Mouse (Mus musculus): ENCODE measurements at regions not wholly inside any gene's neighbourhood (a gene's known extent, or its start where the extent isn't known, plus 50 kb on each side); places are given as distances from the start of the nearest gene placed in this dataset.

- in situ Hi-C loops (cut with MboI) = no loop called here
Measured at GRCm38 (mm10) chr14:25292557-25292956, 166.4 kb upstream of the Zmiz1 start.

- in situ Hi-C loops (cut with MboI) = no loop called here
Measured at GRCm38 (mm10) chr14:25294226-25294625, 164.8 kb upstream of the Zmiz1 start.

- in situ Hi-C loops (cut with MboI) = no loop called here
Measured at GRCm38 (mm10) chr14:25295688-25296350, 163.2 kb upstream of the Zmiz1 start.

- in situ Hi-C loops (cut with MboI) = no loop called here
Measured at GRCm38 (mm10) chr14:25299673-25300190, 159.3 kb upstream of the Zmiz1 start.

GRCm38 (mm10) chr14:25301336-25302031 is 157.5 kb upstream of the Zmiz1 start:
- in situ Hi-C loops (cut with MboI) = no loop called here

- in situ Hi-C loops (cut with MboI) = no loop called here
Measured at GRCm38 (mm10) chr14:25304391-25304851, 154.6 kb upstream of the Zmiz1 start.

GRCm38 (mm10) chr14:25306166-25306565 is 152.8 kb upstream of the Zmiz1 start:
- in situ Hi-C loops (cut with MboI) = no loop called here

GRCm38 (mm10) chr14:25306961-25307654 is 151.9 kb upstream of the Zmiz1 start:
- in situ Hi-C loops (cut with MboI) = no loop called here

- in situ Hi-C loops (cut with MboI) = no loop called here
Measured at GRCm38 (mm10) chr14:25308051-25308450, 150.9 kb upstream of the Zmiz1 start.

GRCm38 (mm10) chr14:25310671-25311151 is 148.3 kb upstream of the Zmiz1 start:
- in situ Hi-C loops (cut with MboI) = no loop called here

GRCm38 (mm10) chr14:25311475-25311874 is 147.5 kb upstream of the Zmiz1 start:
- in situ Hi-C loops (cut with MboI) = no loop called here

- in situ Hi-C loops (cut with MboI) = no loop called here
Measured at GRCm38 (mm10) chr14:25312135-25312534, 146.8 kb upstream of the Zmiz1 start.

GRCm38 (mm10) chr14:25312814-25313426 is 146.1 kb upstream of the Zmiz1 start:
- in situ Hi-C loops (cut with MboI) = no loop called here

GRCm38 (mm10) chr14:25313693-25314240 is 145.2 kb upstream of the Zmiz1 start:
- in situ Hi-C loops (cut with MboI) = no loop called here

- in situ Hi-C loops (cut with MboI) = no loop called here
Measured at GRCm38 (mm10) chr14:25316491-25316890, 142.5 kb upstream of the Zmiz1 start.

- in situ Hi-C loops (cut with MboI) = no loop called here
Measured at GRCm38 (mm10) chr14:25317680-25318471, 141.1 kb upstream of the Zmiz1 start.

- in situ Hi-C loops (cut with MboI) = no loop called here
Measured at GRCm38 (mm10) chr14:25318909-25319308, 140.1 kb upstream of the Zmiz1 start.

- in situ Hi-C loops (cut with MboI) = no loop called here
Measured at GRCm38 (mm10) chr14:25320141-25320540, 138.8 kb upstream of the Zmiz1 start.

- in situ Hi-C loops (cut with MboI) = no loop called here
Measured at GRCm38 (mm10) chr14:25323542-25324484, 135.2 kb upstream of the Zmiz1 start.

GRCm38 (mm10) chr14:25325887-25326286 is 133.1 kb upstream of the Zmiz1 start:
- in situ Hi-C loops (cut with MboI) = no loop called here

All from mature B cell (primary cell).